Mouse (Mus musculus) brain, embryonic 14.5 days (tissue): Measurements from ENCODE around the gene Sec31b.
A peak's percentile ranks its signal among the peaks of the same experiment; 100 is the strongest.

Experiments
- CTCF ChIP-seq: fragments of 200-500 bp; IDR thresholded peaks from 2 replicates; pipeline ENCODE4 v1.5.1; 2012; ENCODE audit warnings: inconsistent platforms, mild to moderate bottlenecking, moderate library complexity, borderline replicate concordance; ENCODE audit not compliant: insufficient read depth, insufficient read length; ENCODE audit errors: extremely low read depth
- POLR2A ChIP-seq: fragments of 200-500 bp; IDR thresholded peaks from 2 replicates; pipeline ENCODE4 v1.6.1; 2012; ENCODE audit warnings: mild to moderate bottlenecking, inconsistent platforms, borderline replicate concordance; ENCODE audit not compliant: poor library complexity, insufficient read depth, insufficient read length, severe bottlenecking; ENCODE audit errors: extremely low read depth

DNA sequence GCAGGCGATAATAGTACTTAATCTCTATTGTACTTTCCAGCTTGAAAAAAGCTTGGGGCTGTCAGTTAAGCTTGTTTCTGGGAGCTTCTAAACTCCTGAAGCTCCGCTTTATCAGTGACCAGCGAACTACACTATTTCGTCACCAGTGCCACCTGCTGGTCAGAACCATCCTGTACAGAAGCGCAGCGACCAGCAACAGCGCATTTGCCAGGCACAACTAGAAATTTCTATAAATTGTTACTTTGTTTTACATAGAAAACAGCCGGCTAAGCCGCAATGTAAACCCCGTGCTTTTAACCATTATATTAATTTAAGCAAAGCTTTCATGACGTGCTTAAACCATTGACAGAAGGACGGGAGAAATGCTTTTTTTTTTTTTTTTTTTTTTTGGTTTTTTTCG is 889 bp downstream of the Sec31b start:
- peak; percentile 85 for TF ChIP-seq CTCF
- no peak for TF ChIP-seq POLR2A
